Mouse (Mus musculus): ENCODE data around the gene Otud5. TPM values are rescaled to one million over a fixed set of nuclear protein-coding genes. Genes with fewer than 3 reads are reported as not detected.

Otud5 gene
- polyA plus RNA-seq, 1 experiment from 2014 or later: 54.1 TPM

DNA sequence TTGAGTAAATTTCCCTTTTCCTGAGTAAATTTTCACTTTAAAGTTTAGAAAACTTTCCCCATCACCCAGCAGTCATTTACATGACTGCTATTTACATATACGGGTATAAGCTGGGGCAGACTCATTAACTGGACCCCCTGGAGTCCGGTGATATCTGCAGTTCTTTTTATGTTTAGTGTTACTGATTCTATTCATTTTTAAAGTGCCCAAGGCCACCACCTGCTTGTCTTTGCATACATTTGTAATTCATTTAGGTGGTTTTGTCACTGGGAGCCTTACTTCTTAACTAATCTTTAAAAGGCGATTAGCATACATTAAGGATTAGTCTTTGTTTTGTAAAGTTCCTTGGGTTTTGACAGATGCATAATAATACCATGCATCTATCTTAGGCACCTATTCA, 28.7 kb downstream of the Otud5 start:
- 16% methylated on average over 3 of the region's 3 CpGs for WGBS
- no peaks in the 10 kb centered on the region for H3K4me1 ChIP-seq (replicated peaks; ENCODE audit: control insufficient read depth, insufficient read depth, low read length)
- ATAC-seq: no peak
- no peak overlapping the region for H3K4me2 ChIP-seq (ENCODE audit: low read length)
- no peaks in the 10 kb centered on the region for H3K27me3 ChIP-seq (replicated peaks; ENCODE audit: control insufficient read depth, insufficient read depth, low read length)
- peaks cover 5% of the 10 kb centered on the region; the same call in 1 of the 2 replicates for H3K36me3 ChIP-seq (ENCODE audit: control insufficient read depth, insufficient read depth)
- H3K9ac ChIP-seq (replicated peaks; ENCODE audit: low read depth, low read length): no peak overlapping the region
- H3K4me3 ChIP-seq (replicated peaks; ENCODE audit: low read length): no peak overlapping the region
- H3K9me3 ChIP-seq (ENCODE audit: control insufficient read depth, low read length): no peaks in the 10 kb centered on the region
- no peak overlapping the region for H3K27ac ChIP-seq (ENCODE audit: low read length)

DNA sequence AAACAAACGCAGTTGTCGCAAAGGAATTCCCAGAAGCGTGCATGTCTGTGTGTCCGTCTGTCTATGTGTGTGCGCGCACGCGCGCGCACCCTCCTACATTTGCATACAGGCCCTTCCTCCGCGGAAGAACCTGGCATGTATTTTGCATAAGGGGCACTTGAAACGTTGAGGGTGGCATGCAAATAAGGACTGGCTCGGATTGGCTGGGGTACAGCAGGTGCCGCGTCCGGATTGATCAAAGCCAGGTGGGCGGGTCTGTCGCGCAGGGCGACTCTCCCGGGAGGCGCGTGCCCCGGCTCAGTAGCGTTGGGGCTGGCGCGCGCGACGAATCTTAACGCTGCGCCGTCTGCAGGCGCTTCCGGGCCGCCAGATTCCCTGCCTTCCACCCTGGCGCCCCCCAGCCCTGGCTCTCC, 36.8 kb downstream of the Otud5 start, which contains the start of gene Pim2:
TSS of gene Pim2 (plus strand) at position 256 of the 413 bp plus-strand sequence.
- H3K27ac ChIP-seq (ENCODE audit: low read length): peak within 1 kb of the TSS; percentile 47
- peak; percentile 91 for ATAC-seq
- H3K9me3 ChIP-seq (ENCODE audit: control insufficient read depth, low read length): no peaks in the 10 kb centered on the region
- peak within 1 kb of the TSS; percentile 63 for H3K9ac ChIP-seq (replicated peaks; ENCODE audit: low read depth, low read length)
- H3K27me3 ChIP-seq (replicated peaks; ENCODE audit: control insufficient read depth, insufficient read depth, low read length): no peaks in the 10 kb centered on the region
- 13% methylated on average over 36 of the region's 38 CpGs for WGBS
- H3K4me1 ChIP-seq (replicated peaks; ENCODE audit: control insufficient read depth, insufficient read depth, low read length): peaks cover 13% of the 10 kb centered on the region
- H3K36me3 ChIP-seq (ENCODE audit: control insufficient read depth, insufficient read depth): peaks cover 2% of the 10 kb centered on the region; the same call in 1 of the 2 replicates
- peak within 1 kb of the TSS; percentile 51 for H3K4me3 ChIP-seq (replicated peaks; ENCODE audit: low read length)
- peak within 1 kb of the TSS; percentile 77 for H3K4me2 ChIP-seq (ENCODE audit: low read length)

DNA sequence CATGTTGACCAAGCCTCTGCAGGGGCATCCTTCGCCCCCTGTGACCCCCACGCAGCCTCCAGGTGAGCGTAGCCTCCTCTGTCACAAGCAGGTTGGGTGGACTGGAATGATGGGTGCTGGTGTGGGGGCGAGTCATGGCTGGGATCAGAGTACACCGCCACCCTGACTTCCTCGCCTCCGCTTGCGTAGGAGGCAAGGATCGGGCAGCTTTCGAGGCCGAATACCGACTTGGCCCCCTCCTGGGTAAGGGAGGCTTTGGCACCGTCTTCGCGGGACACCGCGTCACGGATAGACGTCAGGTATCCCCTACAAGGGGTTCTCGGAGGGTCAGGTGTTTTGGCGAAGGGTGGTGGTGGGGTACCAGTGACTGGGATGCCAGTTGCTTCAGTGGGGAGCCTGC, 37.3 kb downstream of the Otud5 start:
- H3K4me2 ChIP-seq (ENCODE audit: low read length): peak overlapping the region; percentile 77
- ATAC-seq: peak; percentile 21
- H3K36me3 ChIP-seq (ENCODE audit: control insufficient read depth, insufficient read depth): peaks cover 2% of the 10 kb centered on the region; the same call in 1 of the 2 replicates
- peak overlapping the region; percentile 51 for H3K4me3 ChIP-seq (replicated peaks; ENCODE audit: low read length)
- H3K4me1 ChIP-seq (replicated peaks; ENCODE audit: control insufficient read depth, insufficient read depth, low read length): peaks cover 16% of the 10 kb centered on the region
- no peaks in the 10 kb centered on the region for H3K27me3 ChIP-seq (replicated peaks; ENCODE audit: control insufficient read depth, insufficient read depth, low read length)
- no peaks in the 10 kb centered on the region for H3K9me3 ChIP-seq (ENCODE audit: control insufficient read depth, low read length)
- no peak overlapping the region for H3K27ac ChIP-seq (ENCODE audit: low read length)
- peak overlapping the region; percentile 63 for H3K9ac ChIP-seq (replicated peaks; ENCODE audit: low read depth, low read length)
- WGBS: 15% methylated on average over 21 of the region's 21 CpGs

DNA sequence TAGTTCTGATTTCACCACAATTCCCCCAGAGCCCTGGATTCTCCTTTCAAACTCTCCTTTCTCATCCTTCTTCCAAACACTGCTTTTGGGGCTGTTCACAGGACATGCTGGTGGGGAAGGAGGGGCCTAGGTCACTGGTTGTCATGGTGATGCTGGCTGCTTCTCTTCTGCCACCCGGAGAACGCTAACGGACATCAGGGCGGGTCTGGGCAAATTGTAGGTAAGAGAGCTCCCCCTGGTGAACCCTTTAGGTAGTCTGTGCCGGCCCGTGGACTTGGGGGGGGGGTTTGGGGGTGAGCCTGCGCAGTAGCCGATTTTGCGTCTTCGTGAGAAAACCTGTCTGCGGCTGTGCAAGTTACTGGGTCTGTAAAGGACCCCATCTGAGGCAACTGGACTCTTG, 38.7 kb downstream of the Otud5 start:
- Histone ChIP-seq H3K9me3 (ENCODE audit: control insufficient read depth, low read length) (no peaks in the 10 kb centered on the region), H3K4me3 (replicated peaks; ENCODE audit: low read length) (peak overlapping the region; percentile 51), H3K36me3 (ENCODE audit: control insufficient read depth, insufficient read depth) (no peaks in the 10 kb centered on the region), H3K9ac (replicated peaks; ENCODE audit: low read depth, low read length) (0 out of 2 replicates have a peak overlapping the region, but pooled peaks have one; percentile 6), H3K4me2 (ENCODE audit: low read length) (peak overlapping the region; percentile 77), H3K27me3 (replicated peaks; ENCODE audit: control insufficient read depth, insufficient read depth, low read length) (no peaks in the 10 kb centered on the region), H3K4me1 (replicated peaks; ENCODE audit: control insufficient read depth, insufficient read depth, low read length) (peaks cover 17% of the 10 kb centered on the region), H3K27ac (ENCODE audit: low read length) (no peak overlapping the region)
- 11% methylated on average over 11 of the region's 11 CpGs for WGBS
- peak; percentile 32 for ATAC-seq

DNA sequence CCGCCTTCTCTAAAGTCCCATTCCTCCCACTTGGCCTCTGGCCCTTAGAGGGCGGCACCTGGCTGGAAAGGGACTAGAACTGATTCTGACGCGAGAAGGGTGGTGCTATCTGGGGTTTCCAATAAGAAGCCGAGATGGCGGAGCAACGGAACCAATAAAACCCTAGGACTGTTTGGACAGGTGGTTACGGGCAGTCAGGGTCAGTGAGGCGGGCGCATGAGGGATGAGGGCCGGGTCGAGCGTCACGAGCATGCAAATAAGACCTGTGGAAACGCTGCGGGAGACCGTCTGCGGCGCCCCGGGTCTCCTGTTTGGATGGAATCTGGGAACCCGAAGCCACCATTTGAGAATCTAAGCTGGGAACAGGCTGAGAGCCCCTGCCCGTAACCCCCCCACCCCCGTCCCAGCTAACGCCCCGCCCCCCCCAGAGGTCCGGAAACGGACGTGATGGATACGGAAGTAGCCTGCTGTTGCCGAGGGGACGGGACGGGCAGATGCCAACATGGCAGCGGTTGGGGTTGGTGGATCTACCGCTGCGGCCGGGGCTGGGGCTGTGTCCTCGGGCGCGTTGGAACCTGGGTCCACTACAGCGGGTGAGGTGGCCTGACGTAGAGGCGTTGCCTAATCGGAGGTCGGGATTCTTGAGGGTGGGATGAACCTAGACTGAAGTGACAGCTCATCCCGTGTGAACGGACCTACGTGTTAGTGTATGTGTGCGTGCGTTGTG, 42.8 kb downstream of the Otud5 start, which contains the start of gene Slc35a2:
TSS of gene Slc35a2 (plus strand) at position 188 of the 727 bp plus-strand sequence.
- Histone ChIP-seq H3K27me3 (replicated peaks; ENCODE audit: control insufficient read depth, insufficient read depth, low read length) (no peaks in the 10 kb centered on the region), H3K4me3 (replicated peaks; ENCODE audit: low read length) (peak within 1 kb of the TSS; percentile 49), H3K36me3 (ENCODE audit: control insufficient read depth, insufficient read depth) (no peaks in the 10 kb centered on the region), H3K9ac (replicated peaks; ENCODE audit: low read depth, low read length) (peak within 1 kb of the TSS; percentile 39), H3K9me3 (ENCODE audit: control insufficient read depth, low read length) (no peaks in the 10 kb centered on the region), H3K4me2 (ENCODE audit: low read length) (peak within 1 kb of the TSS; percentile 61), H3K27ac (ENCODE audit: low read length) (peak within 1 kb of the TSS; percentile 78), H3K4me1 (replicated peaks; ENCODE audit: control insufficient read depth, insufficient read depth, low read length) (peaks cover 14% of the 10 kb centered on the region)
- peak; percentile 85 for ATAC-seq
- 12% methylated on average over 40 of the region's 49 CpGs for WGBS

DNA sequence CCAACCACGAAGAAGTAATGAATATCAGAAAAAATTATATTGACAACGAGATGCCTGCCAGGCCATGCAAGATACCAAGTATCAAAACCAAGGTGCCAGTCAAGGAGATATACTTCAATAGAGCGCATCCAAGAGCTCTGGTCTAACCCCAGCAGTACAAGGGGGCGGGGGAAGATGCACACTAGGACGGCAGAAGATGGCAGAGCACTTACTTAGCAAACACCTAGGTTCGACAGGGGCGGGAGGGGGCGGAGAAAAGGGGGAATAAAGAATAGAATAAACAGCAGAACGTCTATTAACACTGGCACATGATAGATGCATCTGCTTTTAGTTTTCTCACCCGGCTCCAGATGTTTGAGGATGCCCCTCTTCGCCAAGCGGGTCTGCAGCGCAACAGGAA, 57.0 kb downstream of the Otud5 start:
- no peak for ATAC-seq
- peak overlapping the region; percentile 59 for H3K4me3 ChIP-seq (replicated peaks; ENCODE audit: low read length)
- H3K9me3 ChIP-seq (ENCODE audit: control insufficient read depth, low read length): no peaks in the 10 kb centered on the region
- H3K27me3 ChIP-seq (replicated peaks; ENCODE audit: control insufficient read depth, insufficient read depth, low read length): no peaks in the 10 kb centered on the region
- no peak overlapping the region for H3K27ac ChIP-seq (ENCODE audit: low read length)
- H3K4me1 ChIP-seq (replicated peaks; ENCODE audit: control insufficient read depth, insufficient read depth, low read length): peaks cover 12% of the 10 kb centered on the region
- H3K4me2 ChIP-seq (ENCODE audit: low read length): peak overlapping the region; percentile 54
- H3K36me3 ChIP-seq (ENCODE audit: control insufficient read depth, insufficient read depth): peaks cover 8% of the 10 kb centered on the region; the same call in 1 of the 2 replicates
- H3K9ac ChIP-seq (replicated peaks; ENCODE audit: low read depth, low read length): peak overlapping the region; percentile 57
- 28% methylated on average over 12 of the region's 13 CpGs for whole genome bisulfite sequencing

DNA sequence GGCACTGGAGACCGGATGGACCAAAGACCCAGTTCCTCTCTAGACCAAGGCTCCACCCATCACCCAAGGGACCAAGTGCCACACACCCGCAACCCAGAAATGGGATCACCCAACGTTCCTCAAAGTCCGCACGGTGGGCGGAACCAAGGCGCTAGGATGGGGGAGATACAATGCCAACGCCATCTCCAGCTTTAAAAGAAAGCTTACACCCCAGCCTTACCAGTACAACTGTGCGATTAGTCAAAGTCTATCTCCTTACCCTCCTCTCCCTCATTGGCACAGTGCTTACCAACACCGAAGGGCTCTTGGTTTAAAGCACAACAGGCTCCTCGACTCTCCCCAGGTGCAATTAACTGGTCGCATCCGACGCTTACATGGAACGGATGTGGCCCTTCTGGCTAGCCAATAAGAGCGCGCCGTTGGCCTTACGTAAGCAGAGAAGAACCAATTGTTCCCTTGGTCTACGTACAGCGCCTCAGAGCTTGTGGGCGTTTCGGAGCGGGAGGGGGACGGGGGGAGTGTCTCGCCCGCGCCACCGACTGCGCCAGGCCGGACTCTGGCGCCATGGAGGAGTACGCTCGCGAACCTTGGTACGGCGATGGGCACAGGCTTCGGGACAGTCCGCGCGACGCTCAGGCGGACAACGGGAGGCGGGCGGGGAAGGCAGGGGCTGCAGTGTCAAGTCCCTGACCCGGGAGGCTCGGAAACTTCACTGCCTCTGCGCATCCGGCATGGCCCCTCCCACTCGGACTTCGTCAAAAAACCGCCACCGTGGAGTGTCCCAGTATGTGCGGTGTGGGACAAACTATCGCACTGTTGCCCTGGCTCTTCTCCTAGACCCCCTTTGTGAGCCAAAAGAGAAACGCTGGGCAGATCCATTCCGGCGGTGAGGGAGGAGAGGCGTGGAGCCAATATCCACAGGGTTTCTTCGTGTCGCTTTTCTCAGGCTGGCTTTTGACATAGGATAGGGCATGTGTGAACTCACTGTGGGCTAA, 58.0 kb downstream of the Otud5 start, which contains the start of the genes Pqbp1 and Timm17b:
TSS of gene Pqbp1 (minus strand) at position 390 of the 995 bp plus-strand sequence.
TSS of gene Timm17b (plus strand) at position 478 of the 995 bp plus-strand sequence.
- H3K27me3 ChIP-seq (replicated peaks; ENCODE audit: control insufficient read depth, insufficient read depth, low read length): no peaks in the 10 kb centered on the region
- H3K9me3 ChIP-seq (ENCODE audit: control insufficient read depth, low read length): no peaks in the 10 kb centered on the region
- peaks cover 12% of the 10 kb centered on the region for H3K4me1 ChIP-seq (replicated peaks; ENCODE audit: control insufficient read depth, insufficient read depth, low read length)
- H3K27ac ChIP-seq (ENCODE audit: low read length): peak within 1 kb of the TSS; percentile 80
- 20% methylated on average over 62 of the region's 62 CpGs for WGBS
- peak within 1 kb of the TSS; percentile 58 for H3K4me2 ChIP-seq (ENCODE audit: low read length)
- peak; percentile 99 for ATAC-seq
- H3K4me3 ChIP-seq (replicated peaks; ENCODE audit: low read length): peak within 1 kb of the TSS; percentile 59
- H3K9ac ChIP-seq (replicated peaks; ENCODE audit: low read depth, low read length): peak within 1 kb of the TSS; percentile 66
- peaks cover 8% of the 10 kb centered on the region; the same call in 1 of the 2 replicates for H3K36me3 ChIP-seq (ENCODE audit: control insufficient read depth, insufficient read depth)

DNA sequence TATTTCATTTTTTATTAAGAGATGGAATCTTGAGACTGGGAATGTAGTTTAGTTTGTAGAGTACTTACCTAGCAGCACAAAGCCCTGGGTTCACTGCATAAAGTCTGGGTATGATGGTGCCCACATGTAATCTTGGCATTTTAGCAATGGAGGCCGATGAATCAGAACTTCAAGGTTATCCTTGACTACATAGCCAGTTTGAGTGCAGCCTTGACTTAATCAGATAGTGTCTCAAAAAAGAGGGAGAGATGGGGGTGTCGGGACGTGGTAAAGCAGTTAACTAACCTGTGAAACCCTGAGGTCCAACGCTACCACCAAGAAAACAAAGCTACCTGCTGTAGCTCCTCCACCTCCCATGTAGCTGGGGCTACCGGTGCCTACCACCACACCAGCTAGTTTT, 63.3 kb downstream of the Otud5 start:
- ATAC-seq: no peak
- Histone ChIP-seq H3K27ac (ENCODE audit: low read length) (no peak overlapping the region), H3K36me3 (ENCODE audit: control insufficient read depth, insufficient read depth) (no peaks in the 10 kb centered on the region), H3K4me3 (replicated peaks; ENCODE audit: low read length) (no peak overlapping the region), H3K27me3 (replicated peaks; ENCODE audit: control insufficient read depth, insufficient read depth, low read length) (no peaks in the 10 kb centered on the region), H3K9me3 (ENCODE audit: control insufficient read depth, low read length) (no peaks in the 10 kb centered on the region), H3K9ac (replicated peaks; ENCODE audit: low read depth, low read length) (no peak overlapping the region), H3K4me2 (ENCODE audit: low read length) (no peak overlapping the region), H3K4me1 (replicated peaks; ENCODE audit: control insufficient read depth, insufficient read depth, low read length) (0 out of 2 replicates have a peak, but pooled peaks cover 3% of the 10 kb centered on the region)
- WGBS: 93% methylated on average over 5 of the region's 5 CpGs
